Mouse (Mus musculus): ENCODE measurements at regions not wholly inside any gene's neighbourhood (a gene's known extent, or its start where the extent isn't known, plus 50 kb on each side); places are given as distances from the start of the nearest gene placed in this dataset.

- no peak for DNase-seq
- H3K4me3 ChIP-seq (replicated peaks; ENCODE audit: extremely low read depth, low read depth, low read length), result no peak overlapping the region
- WGBS, result 76% methylated on average over 3 of the region's 3 CpGs
- no peak for TF ChIP-seq CTCF (IDR thresholded peaks at IDR 0.05; ENCODE audit: insufficient read depth, low read length)
- no peaks in the 10 kb centered on the region for H3K4me1 ChIP-seq (ENCODE audit: control insufficient read depth, insufficient read depth, low read length)
These were observed 164.1 kb downstream of the Adamts15 start for GRCm38 (mm10) chr9:30758121-30758520.

DNA sequence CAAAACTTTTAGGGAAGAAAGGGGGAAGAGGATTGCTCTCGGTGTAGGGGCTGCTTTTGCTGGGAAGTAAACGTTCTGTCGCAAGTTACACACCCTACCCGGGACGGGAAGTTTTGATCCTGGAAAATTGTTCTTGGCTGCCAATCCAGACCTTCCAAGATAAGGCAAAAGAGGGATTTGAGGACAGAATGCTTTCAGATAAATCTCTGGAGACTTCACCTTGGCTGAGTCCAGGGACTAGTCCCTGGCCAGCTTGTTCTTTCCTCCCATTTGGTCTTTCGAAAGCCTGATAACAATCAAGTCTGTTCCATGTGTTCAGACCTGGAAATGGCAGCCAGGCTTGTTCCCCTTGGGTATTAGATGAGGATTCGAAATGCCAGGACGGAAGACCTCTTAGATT lies 164.8 kb downstream of the Adamts15 start:
- H3K4me3 ChIP-seq (replicated peaks; ENCODE audit: extremely low read depth, low read depth, low read length), result no peak overlapping the region
- TF ChIP-seq CTCF (IDR thresholded peaks at IDR 0.05; ENCODE audit: insufficient read depth, low read length), result no peak
- no peak for TF ChIP-seq POLR2A (IDR thresholded peaks at IDR 0.05; ENCODE audit: borderline replicate concordance, extremely low read depth, low read depth, low read length)
- DNase-seq, result no peak
- 85% methylated on average over 8 of the region's 8 CpGs for WGBS
- no peaks in the 10 kb centered on the region for H3K4me1 ChIP-seq (ENCODE audit: control insufficient read depth, insufficient read depth, low read length)

DNA sequence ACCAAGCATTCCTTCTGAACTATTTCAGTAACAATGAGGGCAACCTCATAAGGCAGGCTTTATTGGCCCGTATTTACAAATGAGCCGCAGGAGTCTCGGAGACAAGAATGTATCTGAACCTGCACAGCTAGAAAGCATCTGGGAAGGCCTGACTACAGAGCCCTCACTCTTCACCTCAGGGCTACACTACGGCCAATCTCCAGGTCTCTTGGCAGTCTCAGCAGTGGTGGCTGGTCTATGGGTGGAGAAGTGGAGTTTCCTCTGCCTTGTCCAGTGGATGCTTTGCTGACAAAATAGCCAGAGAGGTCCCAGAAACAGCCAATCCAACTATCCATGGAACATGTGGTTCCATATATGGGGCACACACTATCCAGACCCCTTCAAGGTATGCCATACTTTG lies 165.5 kb downstream of the Adamts15 start:
- no peak for TF ChIP-seq POLR2A (IDR thresholded peaks at IDR 0.05; ENCODE audit: borderline replicate concordance, extremely low read depth, low read depth, low read length)
- no peak for TF ChIP-seq CTCF (IDR thresholded peaks at IDR 0.05; ENCODE audit: insufficient read depth, low read length)
- 89% methylated on average over 4 of the region's 4 CpGs for WGBS
- no peak for DNase-seq
- Histone ChIP-seq H3K4me3 (replicated peaks; ENCODE audit: extremely low read depth, low read depth, low read length) (no peak overlapping the region), H3K4me1 (ENCODE audit: control insufficient read depth, insufficient read depth, low read length) (no peaks in the 10 kb centered on the region)

DNA sequence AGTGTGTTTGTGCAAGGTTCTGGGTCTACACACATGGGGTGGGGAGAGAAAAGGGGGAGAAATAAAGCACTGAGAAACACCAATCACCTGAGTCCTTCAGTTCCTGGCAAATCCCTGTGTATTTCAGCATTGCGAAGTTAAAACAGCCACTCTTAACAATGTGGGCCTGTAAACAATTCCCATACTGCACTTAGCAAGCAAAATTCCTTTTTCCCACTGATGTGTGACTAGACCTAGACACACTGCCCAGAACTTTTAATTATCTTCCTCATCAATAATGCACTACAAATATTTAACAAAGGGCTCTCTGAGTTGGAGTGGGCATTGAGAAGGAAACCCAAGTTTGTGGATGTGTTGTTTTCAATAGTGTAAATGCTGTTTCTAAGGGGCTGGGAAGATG lies 166.7 kb downstream of the Adamts15 start:
- 70% methylated on average over 1 of the region's 1 CpGs for WGBS

GRCm38 (mm10) chr9:30754826-30755225 lies 167.4 kb downstream of the Adamts15 start:
- no peak for DNase-seq
- H3K4me3 ChIP-seq (replicated peaks; ENCODE audit: extremely low read depth, low read depth, low read length), result no peak overlapping the region
- no peaks in the 10 kb centered on the region for H3K4me1 ChIP-seq (ENCODE audit: control insufficient read depth, insufficient read depth, low read length)
- TF ChIP-seq CTCF (IDR thresholded peaks at IDR 0.05; ENCODE audit: insufficient read depth, low read length) (no peak), POLR2A (IDR thresholded peaks at IDR 0.05; ENCODE audit: borderline replicate concordance, extremely low read depth, low read depth, low read length) (no peak)
- WGBS, result 91% methylated on average over 5 of the region's 5 CpGs

More for the DNA sequence above, 166.7 kb downstream of the Adamts15 start:
- no peaks in the 10 kb centered on the region for H3K4me1 ChIP-seq (ENCODE audit: control insufficient read depth, insufficient read depth, low read length)
- TF ChIP-seq POLR2A (IDR thresholded peaks at IDR 0.05; ENCODE audit: borderline replicate concordance, extremely low read depth, low read depth, low read length) (no peak), CTCF (IDR thresholded peaks at IDR 0.05; ENCODE audit: insufficient read depth, low read length) (no peak)
- DNase-seq, result no peak
- no peak overlapping the region for H3K4me3 ChIP-seq (replicated peaks; ENCODE audit: extremely low read depth, low read depth, low read length)

GRCm38 (mm10) chr9:30743471-30743870 lies 178.8 kb downstream of the Adamts15 start:
- WGBS, result 80% methylated on average over 9 of the region's 9 CpGs
- no peak for TF ChIP-seq CTCF (IDR thresholded peaks at IDR 0.05; ENCODE audit: insufficient read depth, low read length)
- TF ChIP-seq POLR2A (IDR thresholded peaks at IDR 0.05; ENCODE audit: borderline replicate concordance, extremely low read depth, low read depth, low read length), result no peak
- DNase-seq, result no peak
- no peaks in the 10 kb centered on the region for H3K4me1 ChIP-seq (ENCODE audit: control insufficient read depth, insufficient read depth, low read length)
- no peak overlapping the region for H3K4me3 ChIP-seq (replicated peaks; ENCODE audit: extremely low read depth, low read depth, low read length)

GRCm38 (mm10) chr9:30742471-30743098 lies 179.7 kb downstream of the Adamts15 start:
- 47% methylated on average over 8 of the region's 8 CpGs for WGBS
- Histone ChIP-seq H3K4me3 (replicated peaks; ENCODE audit: extremely low read depth, low read depth, low read length) (no peak overlapping the region), H3K4me1 (ENCODE audit: control insufficient read depth, insufficient read depth, low read length) (no peaks in the 10 kb centered on the region)
- TF ChIP-seq POLR2A (IDR thresholded peaks at IDR 0.05; ENCODE audit: borderline replicate concordance, extremely low read depth, low read depth, low read length), result no peak
- no peak for TF ChIP-seq CTCF (IDR thresholded peaks at IDR 0.05; ENCODE audit: insufficient read depth, low read length)
- no peak for DNase-seq

GRCm38 (mm10) chr9:30731687-30732086 lies 190.6 kb downstream of the Adamts15 start:
- Histone ChIP-seq H3K4me3 (replicated peaks; ENCODE audit: extremely low read depth, low read depth, low read length) (no peak overlapping the region), H3K4me1 (ENCODE audit: control insufficient read depth, insufficient read depth, low read length) (no peaks in the 10 kb centered on the region)
- TF ChIP-seq CTCF (IDR thresholded peaks at IDR 0.05; ENCODE audit: insufficient read depth, low read length) (no peak), POLR2A (IDR thresholded peaks at IDR 0.05; ENCODE audit: borderline replicate concordance, extremely low read depth, low read depth, low read length) (no peak)
- DNase-seq, result no peak
- 49% methylated on average over 2 of the region's 2 CpGs for WGBS

GRCm38 (mm10) chr9:30723364-30724070 lies 198.7 kb downstream of the Adamts15 start:
- no peaks in the 10 kb centered on the region for H3K4me1 ChIP-seq (ENCODE audit: control insufficient read depth, insufficient read depth, low read length)
- no peak for DNase-seq
- WGBS, result 77% methylated on average over 1 of the region's 1 CpGs
- no peak for TF ChIP-seq POLR2A (IDR thresholded peaks at IDR 0.05; ENCODE audit: borderline replicate concordance, extremely low read depth, low read depth, low read length)
- TF ChIP-seq CTCF (IDR thresholded peaks at IDR 0.05; ENCODE audit: insufficient read depth, low read length), result no peak
- no peak overlapping the region for H3K4me3 ChIP-seq (replicated peaks; ENCODE audit: extremely low read depth, low read depth, low read length)

- 44% methylated on average over 4 of the region's 4 CpGs for WGBS
- H3K4me3 ChIP-seq (replicated peaks; ENCODE audit: extremely low read depth, low read depth, low read length), result no peak overlapping the region
- TF ChIP-seq POLR2A (IDR thresholded peaks at IDR 0.05; ENCODE audit: borderline replicate concordance, extremely low read depth, low read depth, low read length) (no peak), CTCF (IDR thresholded peaks at IDR 0.05; ENCODE audit: insufficient read depth, low read length) (no peak)
- DNase-seq, result no peak
- no peaks in the 10 kb centered on the region; the same call in 1 of the 2 replicates for H3K4me1 ChIP-seq (ENCODE audit: control insufficient read depth, insufficient read depth, low read length)
These were observed 200.4 kb downstream of the Adamts15 start for GRCm38 (mm10) chr9:30721861-30722260.
